Comparison of ENCODE assay signal across 11 mouse cellular contexts in the genomic region with DNA sequence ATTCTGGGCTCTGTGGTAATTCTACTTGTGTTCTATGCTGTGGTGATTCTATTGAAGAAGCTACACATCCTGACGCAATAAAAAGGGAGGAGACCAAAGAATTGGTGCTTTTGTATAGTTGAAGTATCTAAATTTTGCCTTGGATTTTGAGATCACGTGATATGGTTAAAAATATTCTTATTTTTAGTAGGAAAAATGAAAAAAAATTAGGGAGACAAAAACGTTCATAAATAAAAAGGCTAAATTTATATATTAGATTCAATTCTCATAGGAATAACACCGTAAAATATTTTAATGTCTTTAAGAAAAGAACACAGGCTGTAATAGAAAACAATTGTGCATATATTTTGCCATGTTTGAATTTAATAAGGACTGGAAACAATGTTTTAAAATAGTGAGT. TPM values are rescaled to one million over a fixed set of nuclear protein-coding genes. Genes with fewer than 3 reads are reported as not detected.
DNase-seq lines count a peak whose midpoint lies in the region; ATAC-seq lines count a peak whose summit lies in the region.
"Not testable (repeated sequence)": the region's sequence is repeated elsewhere in the genome, so short reads cannot be mapped to it uniquely, and the experiment has no call there.
"Had no signal": no experiment of that assay in that cellular context is flagged by ENCODE, and none has a peak within 500 bp of the region (broad histone marks: within the 10 kb centered on the region; RNA-seq: fewer than 3 reads in every experiment).

A gene (minus strand): TSS at position 101 of the 400 bp plus-strand sequence.

- ATAC-seq in megakaryocyte progenitor cell, adult 5-6 weeks (replicated peaks; ENCODE audit: poor library complexity) = 0 out of 2 replicates have a peak, but pooled peaks have one; percentile 29
- ATAC-seq in monocyte, adult 5-6 weeks (replicated peaks; ENCODE audit: insufficient number of reproducible peaks, low FRiP score, low TSS enrichment, poor library complexity, severe bottlenecking) = not testable (repeated sequence)

- peak; percentile 52 for DNase-seq in 416B (ENCODE audit: low read depth)

RNA-seq across cellular contexts. Expression of the gene that starts here (rescaled TPM):
- total RNA-seq in megakaryocyte progenitor cell, adult 5-6 weeks (2015) = not detected in 2 replicates
- total RNA-seq in megakaryocyte progenitor cell, adult 5-6 weeks (2017) = not detected in 2 replicates
- 92.3 to 435 TPM (median 102 TPM) in 3 replicates for total RNA-seq in monocyte, adult 5-6 weeks (2017)
- total RNA-seq: adrenal gland, postnatal 10 days; adrenal gland, postnatal 14 days; adrenal gland, postnatal 25 days; adrenal gland, postnatal 36 days; adrenal gland, postnatal 4 days; CH12.LX; ES-E14; MEL had no signal

Comparison
In these comparisons a context has a peak if more than half of its experiments do, and no peak if none do; other contexts are left out.
1. RNA of the gene that starts here (total RNA-seq): 92.3 to 435 TPM in monocyte, adult 5-6 weeks; not detected in megakaryocyte progenitor cell, adult 5-6 weeks; every median in the first group is over 10 times any median in the second.
2. Peak in ATAC-seq in megakaryocyte progenitor cell, adult 5-6 weeks; RNA of the gene not detected or under 1 TPM.